Mouse (Mus musculus): Measurements from ENCODE around the gene Dazap2.

The Dazap2 gene

DNA sequence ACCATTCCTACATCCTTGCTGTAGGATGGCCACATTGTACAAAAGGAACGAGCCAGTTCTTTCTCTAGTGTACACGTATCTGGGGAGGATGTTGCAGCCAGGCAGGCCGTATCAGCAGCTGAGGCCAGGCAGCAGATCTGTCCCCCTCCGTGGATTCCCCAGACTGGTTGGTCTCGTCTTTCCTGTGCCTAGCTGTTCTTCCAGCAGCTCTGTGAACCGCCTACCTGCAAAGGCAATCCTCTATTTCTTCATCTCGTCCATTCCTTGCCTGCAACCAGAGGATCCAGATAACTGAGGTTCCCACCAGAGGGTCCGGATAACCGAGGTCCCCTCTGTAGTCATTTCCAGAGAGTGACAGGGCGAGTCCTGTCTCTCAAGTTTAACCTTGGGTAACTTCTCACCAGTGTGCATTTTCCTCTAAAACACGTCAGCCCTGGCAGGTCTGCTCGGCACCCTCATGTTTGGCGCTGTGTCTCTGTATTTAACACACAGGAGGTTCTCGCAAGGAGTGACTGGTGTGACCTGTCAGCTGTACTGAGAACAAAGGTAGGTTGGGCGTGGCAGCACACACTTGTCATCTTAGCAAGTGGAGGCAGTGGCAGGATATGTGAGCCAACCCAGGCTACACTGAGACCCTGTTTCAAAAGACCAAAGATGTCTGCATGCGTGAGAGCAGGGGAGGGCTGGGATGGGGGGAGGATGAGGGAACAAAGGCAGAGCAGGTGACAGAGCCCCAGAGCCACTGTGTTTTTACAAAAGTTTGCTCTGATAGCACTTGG lies 25.0 kb downstream of the Dazap2 start:
- no peak for DNase-seq (ENCODE audit: low spot score)

DNA sequence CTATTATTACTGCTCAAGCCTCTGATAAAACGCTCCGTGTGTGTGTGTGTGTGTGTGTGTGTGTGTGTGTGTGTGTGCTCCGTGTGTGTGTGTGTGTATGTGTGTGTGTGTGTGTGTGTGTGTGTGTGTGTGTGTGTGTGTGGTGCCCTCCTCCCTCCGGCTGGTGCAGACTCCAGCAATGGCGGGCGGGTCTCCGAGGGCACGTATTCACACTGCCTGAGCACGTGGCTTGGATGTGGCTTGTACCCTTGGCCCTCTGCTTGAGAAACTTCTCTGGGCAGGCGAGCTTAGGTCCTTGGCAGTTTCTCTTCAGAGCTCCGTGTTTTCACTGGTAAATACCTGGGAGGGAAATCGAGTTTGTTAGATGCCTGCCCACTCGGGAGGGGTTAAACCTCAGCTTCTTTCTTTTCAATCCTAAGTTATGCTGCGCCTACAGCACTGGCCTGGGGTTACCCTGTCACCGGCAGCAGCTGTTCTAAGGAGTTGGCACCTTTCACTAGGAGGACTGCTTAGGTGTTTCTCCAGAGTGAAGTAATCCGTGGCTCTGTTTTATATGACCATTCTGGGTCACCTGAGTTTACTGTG lies 26.2 kb downstream of the Dazap2 start:
- DNase-seq (ENCODE audit: low spot score) = no peak

DNA sequence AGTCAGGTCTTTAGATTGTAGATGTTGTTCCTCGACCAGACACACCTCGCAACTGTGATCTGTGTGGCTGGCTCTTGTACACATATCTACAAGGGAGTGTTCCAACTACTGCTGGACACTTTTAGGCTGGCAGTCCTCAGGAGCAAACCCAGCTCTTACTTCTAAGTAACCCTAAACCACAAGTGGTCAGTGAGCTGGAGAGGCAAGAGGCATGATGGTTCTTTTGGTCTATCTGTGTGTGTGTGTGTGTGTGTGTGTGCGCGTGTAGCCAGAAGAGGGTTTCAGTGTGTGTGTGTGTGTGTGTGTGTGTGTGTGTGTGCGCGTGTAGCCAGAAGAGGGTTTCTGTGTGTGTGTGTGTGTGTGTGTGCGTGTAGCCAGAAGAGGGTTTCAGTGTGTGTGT lies 27.3 kb downstream of the Dazap2 start:
- DNase-seq (ENCODE audit: low spot score) = no peak

DNA sequence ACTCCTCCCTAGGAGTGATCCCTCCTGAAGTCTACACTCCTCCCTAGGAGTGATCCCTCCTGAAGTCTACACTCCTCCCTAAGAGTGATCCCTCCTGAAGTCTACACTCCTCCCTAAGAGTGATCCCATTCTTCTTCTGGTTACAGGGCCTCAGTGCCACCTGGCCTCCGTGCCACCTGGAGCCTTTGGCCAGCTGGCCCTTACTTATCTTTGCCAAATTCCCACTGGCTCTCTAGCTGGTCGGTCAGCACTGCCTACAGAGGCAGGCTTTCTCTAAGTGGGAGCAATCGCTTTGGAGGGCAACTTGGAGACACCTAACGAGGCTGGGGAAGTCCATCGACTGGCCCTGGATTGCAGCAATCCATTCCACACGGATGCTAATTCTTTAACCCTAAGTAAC lies 31.0 kb downstream of the Dazap2 start:
- DNase-seq (ENCODE audit: low spot score) = no peak

DNA sequence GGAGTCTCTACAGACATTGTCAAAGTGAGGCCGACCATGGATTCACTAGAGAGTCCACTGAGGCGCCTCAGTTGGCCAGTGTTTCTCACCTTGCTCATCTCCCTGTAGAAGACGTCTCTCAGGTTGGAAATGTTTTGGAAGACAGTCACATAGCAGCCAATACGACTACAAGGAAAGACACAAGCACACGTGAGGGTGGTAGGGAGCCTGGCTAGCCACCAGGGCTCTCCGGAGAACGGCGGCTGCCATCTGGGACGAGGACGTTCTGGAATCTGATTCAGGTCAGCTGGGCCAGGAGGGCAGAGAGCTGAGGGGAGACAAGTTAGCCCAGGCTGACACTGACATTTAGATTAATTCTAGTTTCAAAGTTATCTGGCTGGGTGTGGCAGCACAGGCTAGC lies 35.0 kb downstream of the Dazap2 start:
- DNase-seq (ENCODE audit: low spot score) = no peak

DNA sequence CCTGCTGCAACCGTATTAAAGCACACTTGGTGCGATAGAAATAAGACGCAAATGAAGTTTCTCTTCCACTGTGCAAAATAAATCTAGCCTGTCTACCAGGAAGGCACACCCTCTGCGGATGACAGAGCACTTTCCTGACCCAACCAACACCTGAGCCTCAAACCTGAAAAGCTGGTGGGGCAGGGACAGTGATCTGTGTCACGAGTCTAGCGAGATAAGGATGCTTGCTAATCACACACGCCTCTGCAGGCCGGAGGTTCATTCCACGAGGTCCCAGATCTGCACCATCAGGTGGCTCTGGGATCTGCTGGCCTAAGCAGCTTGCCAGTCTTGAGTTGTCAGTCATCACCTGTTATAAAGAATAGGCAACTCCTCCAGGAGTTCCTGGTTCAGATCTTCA lies 36.5 kb downstream of the Dazap2 start:
- DNase-seq (ENCODE audit: low spot score) = no peak

DNA sequence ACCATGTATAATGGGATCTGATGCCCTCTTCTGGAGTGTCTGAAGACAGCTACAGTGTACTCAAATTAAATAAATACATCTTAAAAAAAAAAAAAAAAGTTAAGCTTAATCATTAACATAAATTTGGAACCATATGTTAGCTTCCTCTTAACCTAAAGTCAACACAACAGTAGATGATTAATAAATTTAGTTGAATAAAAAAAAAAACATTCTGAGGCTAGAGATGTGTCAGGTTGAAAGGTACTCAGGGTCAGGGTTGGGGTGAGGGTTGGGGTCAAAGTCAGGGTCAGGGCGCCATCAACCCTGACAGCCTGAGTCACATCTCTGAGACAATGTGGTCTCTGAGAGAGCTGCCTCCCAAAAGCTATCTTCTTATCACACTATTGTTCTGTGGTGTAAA lies 39.1 kb downstream of the Dazap2 start:
- no peak for DNase-seq (ENCODE audit: low spot score)

DNA sequence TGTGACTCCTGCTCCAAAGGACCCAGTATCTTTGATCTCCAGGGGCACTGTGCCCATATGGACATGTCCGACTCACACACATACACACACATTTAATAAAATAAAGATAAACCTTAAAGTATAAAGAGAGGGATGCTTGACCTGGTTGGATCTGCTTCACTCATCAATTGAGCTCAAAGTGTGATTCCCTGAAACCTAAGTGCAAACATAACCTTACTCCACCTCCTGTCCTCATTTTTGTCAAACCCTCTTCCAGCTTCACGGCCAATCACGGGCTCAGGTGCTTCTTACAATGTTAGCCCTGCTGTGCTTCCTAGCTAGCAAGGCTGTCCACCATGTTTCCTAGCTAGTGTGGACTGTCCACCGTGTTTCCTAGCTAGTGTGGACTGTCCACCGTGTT lies 40.1 kb downstream of the Dazap2 start:
- no peak for DNase-seq (ENCODE audit: low spot score)

DNA sequence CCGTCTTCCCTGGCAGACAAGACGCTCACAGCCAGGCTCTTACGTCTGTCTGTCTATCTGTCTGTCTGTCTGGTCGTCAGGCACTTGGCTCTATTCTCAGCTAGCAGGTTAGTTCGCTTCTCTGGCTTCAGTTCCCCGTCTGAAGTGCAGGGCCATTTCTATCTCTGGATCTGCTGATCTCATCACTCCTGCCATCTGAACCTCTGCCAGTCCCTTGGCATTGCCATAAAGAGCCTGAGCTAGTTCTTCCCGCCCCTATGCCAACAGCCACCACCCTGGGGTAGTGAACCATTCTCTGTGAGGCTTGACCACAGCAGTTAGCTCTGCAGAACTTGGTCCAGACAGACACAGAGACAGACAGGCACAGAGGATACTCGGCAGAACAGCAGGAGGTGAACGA lies 45.2 kb downstream of the Dazap2 start:
- DNase-seq (ENCODE audit: low spot score) = no peak

DNA sequence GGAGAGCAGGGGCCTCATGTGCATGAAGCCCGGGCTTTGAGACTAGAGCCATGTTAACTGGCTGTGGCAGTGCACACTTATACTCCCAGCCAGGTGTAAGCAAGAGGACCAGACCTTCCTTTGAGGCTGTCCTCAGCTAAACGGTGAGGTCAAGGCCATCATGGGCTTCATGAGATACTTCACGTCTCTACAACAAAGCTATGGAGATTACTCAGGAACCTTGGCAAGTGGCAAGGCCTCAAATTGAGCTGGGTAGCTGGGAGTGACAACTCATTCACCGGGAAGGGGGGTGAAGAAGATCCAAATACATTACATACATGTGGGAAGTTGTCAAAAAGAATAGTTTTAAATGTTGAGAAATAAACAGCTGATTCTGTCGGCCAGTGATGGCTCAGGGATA lies 45.7 kb downstream of the Dazap2 start:
- DNase-seq (ENCODE audit: low spot score) = no peak

DNA sequence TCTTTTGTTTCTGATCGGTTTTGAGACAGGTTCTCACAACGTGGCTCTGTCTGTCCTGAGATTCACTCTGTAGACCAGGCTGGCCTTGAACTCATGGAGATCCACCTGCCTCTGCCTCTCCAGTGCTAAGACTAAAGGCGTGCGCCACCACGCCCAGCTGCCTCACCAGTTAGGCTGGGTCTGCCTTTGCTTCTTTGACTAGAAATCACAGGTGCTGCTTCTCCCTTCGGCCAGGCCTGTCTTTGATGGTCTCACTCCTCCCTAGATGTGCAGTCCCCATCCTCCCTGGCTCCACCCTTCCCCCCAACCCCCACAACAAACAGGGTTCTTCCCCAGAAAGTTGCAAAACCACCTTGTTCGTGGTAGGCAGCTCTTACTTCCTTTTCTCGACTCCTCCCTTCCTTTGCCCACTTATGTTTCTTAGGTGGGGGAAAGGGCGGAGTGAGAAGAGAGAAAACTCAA lies 49.7 kb downstream of the Dazap2 start:
- no peak for DNase-seq (ENCODE audit: low spot score)

DNA sequence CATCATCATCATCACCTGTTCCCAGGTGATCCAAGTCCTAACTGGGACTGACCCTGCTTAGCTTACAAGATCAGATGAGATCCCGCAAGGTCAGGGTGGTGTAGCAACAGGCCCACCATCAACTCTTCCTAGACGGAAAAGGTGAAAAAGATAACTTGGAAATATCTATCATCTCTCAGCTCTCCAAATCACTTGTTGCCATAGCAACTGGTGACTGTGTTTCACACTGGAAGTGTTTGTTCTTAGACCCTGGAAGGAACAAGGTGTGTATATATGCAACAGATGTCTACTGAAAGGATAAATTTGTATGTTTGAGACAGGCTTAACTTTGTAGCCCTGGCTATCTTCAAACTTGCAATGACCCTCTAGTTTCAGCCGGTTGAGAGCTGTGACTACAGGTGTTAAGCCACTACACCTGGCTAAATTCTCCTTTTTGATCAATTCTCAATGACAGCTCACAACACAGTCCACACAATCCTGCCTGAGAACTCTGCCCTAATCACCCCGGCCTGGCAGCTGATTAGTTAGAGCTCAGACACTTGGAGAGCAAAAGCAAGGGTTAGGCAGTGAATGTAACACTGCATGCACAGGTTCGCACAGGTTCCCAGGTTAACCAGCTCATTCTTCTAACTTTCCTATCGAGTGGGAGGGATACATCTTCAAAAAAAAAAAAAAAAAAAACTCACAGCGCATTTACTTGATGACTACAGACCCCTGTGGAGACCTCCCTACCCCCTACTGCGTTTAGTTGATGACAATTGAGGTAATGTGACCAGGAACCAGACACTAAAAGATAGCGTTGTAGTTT lies 50.5 kb downstream of the Dazap2 start:
- no peak for DNase-seq (ENCODE audit: low spot score)

DNA sequence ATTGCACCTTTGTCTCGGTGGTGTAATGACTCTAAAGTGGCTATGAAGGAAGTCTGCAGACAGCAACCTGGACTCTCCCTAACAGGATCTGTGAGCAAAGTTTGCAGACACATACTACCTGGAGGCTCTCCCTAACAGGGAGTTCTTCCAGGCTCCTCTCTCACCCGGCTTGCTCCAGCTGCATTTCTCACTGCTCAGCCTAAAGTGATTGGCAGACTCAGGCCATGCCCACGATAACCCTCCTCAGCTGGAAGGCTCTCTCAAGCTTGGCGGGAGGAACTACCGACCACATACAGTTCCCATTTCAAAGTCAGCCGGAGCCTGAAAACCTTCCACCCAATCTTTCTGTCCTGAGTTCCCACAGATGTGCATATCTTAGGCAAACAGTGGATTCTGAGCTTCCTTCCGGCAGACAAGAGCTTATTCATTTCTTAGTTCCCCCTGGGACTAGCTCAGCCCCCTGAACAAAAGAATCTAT lies 51.1 kb downstream of the Dazap2 start:
- peak; percentile 49 for DNase-seq (ENCODE audit: low spot score)

DNA sequence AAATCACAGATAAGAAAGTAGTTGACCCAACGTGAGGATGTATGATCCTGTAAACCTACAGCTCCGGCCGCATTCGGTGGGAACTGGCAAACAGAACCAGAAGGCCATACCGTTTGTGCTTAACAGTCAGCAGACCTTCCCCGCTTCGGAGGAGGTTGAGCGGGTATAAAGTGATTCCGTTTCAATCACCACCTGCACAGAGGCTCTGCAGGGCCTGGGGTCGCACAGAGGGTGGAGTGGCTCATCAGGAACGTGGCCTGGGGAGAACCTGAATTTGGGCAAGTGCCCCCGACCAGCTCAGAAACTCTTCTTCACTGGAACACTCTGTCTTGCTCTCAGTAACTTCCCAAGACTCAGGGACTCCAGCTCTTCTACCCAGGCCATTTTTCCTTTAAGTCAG lies 51.7 kb downstream of the Dazap2 start:
- no peak for DNase-seq (ENCODE audit: low spot score)

DNA sequence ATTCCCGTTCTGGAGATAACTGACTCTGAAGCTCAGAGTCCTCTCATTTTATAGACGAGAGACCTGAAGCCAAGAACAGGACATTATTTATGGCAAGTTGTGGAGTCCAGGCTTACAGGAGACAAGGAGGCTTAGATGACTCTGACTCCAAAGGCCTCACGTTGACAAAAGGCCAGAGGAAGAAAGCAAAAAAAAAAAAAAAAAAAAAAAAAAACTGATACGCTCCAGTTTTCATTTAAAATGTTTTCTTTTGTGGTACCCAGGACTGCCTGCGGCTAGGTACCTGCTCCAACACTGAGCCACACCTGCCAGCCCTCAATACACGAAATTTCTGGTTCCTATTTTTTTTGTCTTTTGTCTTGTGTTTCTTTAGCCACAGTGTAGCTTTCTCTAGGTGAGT lies 52.3 kb downstream of the Dazap2 start:
- no peak for DNase-seq (ENCODE audit: low spot score)

DNA sequence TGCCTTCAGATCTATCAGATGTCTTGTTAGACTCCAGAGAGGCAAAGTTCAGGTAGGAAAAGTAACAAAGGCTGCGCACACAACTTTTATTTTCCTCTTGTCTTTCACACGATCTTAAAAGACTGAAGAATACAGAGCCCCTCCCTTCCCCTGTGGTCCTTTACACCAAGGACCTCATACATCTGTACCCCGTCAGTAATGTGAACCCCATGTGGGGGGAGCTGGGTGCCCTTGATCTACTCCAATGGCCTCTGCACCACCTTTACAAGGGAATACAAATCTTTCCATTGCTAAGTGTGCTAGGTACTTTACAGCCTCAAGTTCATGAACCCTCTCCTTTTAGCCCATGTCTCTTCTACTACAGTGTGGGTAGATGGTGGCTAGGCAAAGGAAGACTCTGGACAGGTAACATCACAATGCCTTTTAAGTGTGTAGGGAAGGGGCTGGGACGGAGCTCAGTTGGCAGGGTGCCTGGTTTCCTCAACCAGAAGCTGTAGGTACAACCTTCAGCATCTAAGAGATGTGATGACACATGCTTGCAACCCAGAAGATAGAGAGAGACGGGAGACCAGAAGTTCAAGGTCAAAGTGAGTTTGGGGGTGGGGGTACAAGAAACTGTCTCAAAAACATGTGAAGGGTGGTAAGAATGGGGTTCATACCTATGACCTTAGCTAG lies 52.9 kb downstream of the Dazap2 start:
- DNase-seq (ENCODE audit: low spot score) = no peak

DNA sequence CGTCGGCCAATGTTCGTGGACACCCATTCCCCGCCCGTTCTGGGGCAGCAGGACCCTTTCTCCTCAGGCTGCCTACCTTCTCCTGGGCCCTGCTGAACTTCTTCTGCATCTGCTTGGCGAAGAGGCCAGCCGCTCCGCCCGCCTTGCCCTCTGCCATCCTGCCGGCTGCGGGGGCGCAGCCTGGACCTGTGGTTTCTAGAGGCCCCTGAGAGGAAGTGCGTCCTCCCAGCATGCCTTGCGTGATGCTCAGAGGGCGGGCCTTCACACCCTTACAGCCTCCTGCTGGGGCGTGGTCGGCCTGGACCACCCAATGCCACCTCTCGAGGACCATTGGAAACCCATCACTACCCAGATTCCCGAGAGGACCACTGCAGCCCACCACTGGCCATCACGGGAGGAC lies 54.2 kb downstream of the Dazap2 start, which contains the start of gene Bin2:
Bin2 (minus strand) TSS at position 217 of the 400 bp plus-strand sequence.
- DNase-seq (ENCODE audit: low spot score) = no peak

DNA sequence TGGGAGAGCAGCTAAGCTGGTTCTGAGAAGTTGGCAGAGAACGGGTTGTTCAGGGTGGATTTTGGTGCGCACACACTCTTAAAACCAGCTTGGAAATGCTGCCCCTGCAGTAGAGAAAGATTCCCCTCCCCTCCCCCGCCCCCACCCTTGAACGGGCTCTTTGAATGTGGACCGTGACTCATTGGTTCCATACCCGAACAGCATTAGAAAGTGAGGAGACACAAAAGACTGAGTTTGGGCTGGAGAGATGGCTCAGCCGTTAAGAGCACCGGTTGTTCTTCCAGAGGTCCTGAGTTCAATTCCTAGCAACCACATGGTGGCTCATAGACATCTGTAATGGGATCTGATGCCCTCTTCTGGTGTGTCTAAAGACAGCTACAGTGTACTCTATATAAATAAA lies 54.9 kb downstream of the Dazap2 start:
- no peak for DNase-seq (ENCODE audit: low spot score)

Data from embryo, embryonic 10.5 days (tissue).